Comparison of ENCODE assay signal across 28 mouse cellular contexts in the genomic region with DNA sequence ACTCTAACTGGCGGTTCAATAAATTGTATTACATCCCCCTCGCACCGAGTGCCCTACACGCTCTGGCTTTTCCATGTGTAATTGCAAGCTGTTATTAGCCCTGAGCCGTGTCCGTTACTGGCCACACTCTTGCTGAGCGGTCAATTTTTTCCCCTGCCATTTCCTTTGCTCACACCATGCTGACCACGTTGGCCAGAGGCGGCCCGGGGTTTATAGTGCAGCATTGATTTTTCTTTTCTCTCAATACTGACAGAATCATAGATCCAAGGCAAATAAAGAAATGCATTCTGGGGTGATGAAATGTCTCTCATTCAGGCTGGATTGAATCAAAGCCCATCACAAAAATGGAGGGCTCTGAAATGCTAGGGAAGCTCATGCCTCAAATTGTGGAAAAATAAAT.
"Had no signal": no experiment of that assay in that cellular context is flagged by ENCODE, and none has a peak within 500 bp of the region (broad histone marks: within the 10 kb centered on the region; RNA-seq: fewer than 3 reads in every experiment).

No protein-coding gene starts in this region.

- H3K4me3 ChIP-seq: embryonic facial prominence, embryonic 10.5 days; embryonic facial prominence, embryonic 12.5 days; embryonic facial prominence, embryonic 13.5 days; embryonic facial prominence, embryonic 15.5 days; erythroblast, embryonic 14.5 days; forebrain, embryonic 10.5 days; forebrain, embryonic 12.5 days; forebrain, embryonic 13.5 days; forebrain, embryonic 15.5 days; gastrocnemius, adult 2 months had no signal

- DNase-seq: cerebellum, adult 18-20 months; cerebellum, adult 2 months; cerebellum, adult 8-10 months; cerebellum, adult 9-10 months; cerebellum, adult 9-11 months; cerebellum, postnatal 10 days; cerebellum, postnatal 14 days; cerebellum, postnatal 25 days; cerebellum, postnatal 36 days; embryo, embryonic 11 days; forebrain, postnatal 0 days; gastrocnemius, adult 2 months; gastrocnemius, postnatal 10 days; gastrocnemius, postnatal 14 days; gastrocnemius, postnatal 25 days; gastrocnemius, postnatal 36 days; heart, adult 11 months had no signal

- H3K4me2 ChIP-seq: embryonic facial prominence, embryonic 12.5 days; embryonic facial prominence, embryonic 13.5 days; embryonic facial prominence, embryonic 15.5 days; forebrain, embryonic 12.5 days; forebrain, embryonic 13.5 days; forebrain, embryonic 15.5 days had no signal

- H3K9me3 ChIP-seq: embryonic facial prominence, embryonic 10.5 days; embryonic facial prominence, embryonic 12.5 days; embryonic facial prominence, embryonic 13.5 days; embryonic facial prominence, embryonic 15.5 days; forebrain, embryonic 10.5 days; forebrain, embryonic 12.5 days; forebrain, embryonic 13.5 days; forebrain, embryonic 15.5 days had no signal

- ATAC-seq: forebrain, embryonic 13.5 days; forebrain, embryonic 14.5 days; forebrain, embryonic 15.5 days; forebrain, embryonic 16.5 days; forebrain, postnatal 0 days had no signal

- H3K27me3 ChIP-seq: embryonic facial prominence, embryonic 12.5 days; embryonic facial prominence, embryonic 13.5 days; embryonic facial prominence, embryonic 15.5 days; forebrain, embryonic 12.5 days; forebrain, embryonic 13.5 days; forebrain, embryonic 15.5 days had no signal

- H3K9ac ChIP-seq: embryonic facial prominence, embryonic 12.5 days; embryonic facial prominence, embryonic 13.5 days; embryonic facial prominence, embryonic 15.5 days; forebrain, embryonic 12.5 days; forebrain, embryonic 13.5 days; forebrain, embryonic 15.5 days; forebrain, postnatal 0 days had no signal

- H3K36me3 ChIP-seq: embryonic facial prominence, embryonic 10.5 days; embryonic facial prominence, embryonic 12.5 days; embryonic facial prominence, embryonic 13.5 days; embryonic facial prominence, embryonic 15.5 days; forebrain, embryonic 10.5 days; forebrain, embryonic 12.5 days; forebrain, embryonic 15.5 days had no signal

- H3K27ac ChIP-seq: embryonic facial prominence, embryonic 10.5 days; embryonic facial prominence, embryonic 12.5 days; embryonic facial prominence, embryonic 13.5 days; embryonic facial prominence, embryonic 15.5 days; forebrain, embryonic 10.5 days; forebrain, embryonic 12.5 days; forebrain, embryonic 13.5 days; forebrain, embryonic 15.5 days; gastrocnemius, adult 2 months had no signal

- H3K4me1 ChIP-seq: embryonic facial prominence, embryonic 10.5 days; embryonic facial prominence, embryonic 12.5 days; embryonic facial prominence, embryonic 13.5 days; embryonic facial prominence, embryonic 15.5 days; forebrain, embryonic 15.5 days had no signal
